Mouse (Mus musculus) erythroblast, adult 5-6 weeks (primary cell): ENCODE results near the gene Qsox2. TPM values are rescaled to one million over a fixed set of nuclear protein-coding genes. Genes with fewer than 3 reads are reported as not detected.

ENCODE experiments used
- ATAC-seq: replicated peaks from 2 replicates; pipeline ENCODE4 v1.8.0; 2016; ENCODE audit warnings: moderate number of reproducible peaks, mild to moderate bottlenecking, moderate TSS enrichment, inconsistent platforms; ENCODE audit not compliant: poor library complexity, low FRiP score, severe bottlenecking
- total RNA-seq, 2 experiments: library from RNA; stranded (forward) in 1 of 2; stranded (reverse) in 1 of 2; fragments of 150-400 nt in 1 of 2; fragments of 200-764, 138-1000 nt in 1 of 2; gene quantifications; 2 replicates each; pipeline versions ENCODE4 v1.2.3 to v1.2.4; 2015 to 2017; ENCODE audit warnings: low replicate concordance in 2 of 2

Gene Qsox2
- total RNA-seq, 2 experiments from 2014 or later = 0.60 to 1.7 TPM

- ATAC-seq = no peak
Observed at GRCm38 (mm10) chr2:26230253-26230652, 7.1 kb downstream of the Qsox2 start.

GRCm38 (mm10) chr2:26227788-26228187, 9.5 kb downstream of the Qsox2 start:
- ATAC-seq = peak; percentile 81

GRCm38 (mm10) chr2:26225242-26225641, 12.1 kb downstream of the Qsox2 start:
- no peak for ATAC-seq

GRCm38 (mm10) chr2:26223961-26224360, 13.4 kb downstream of the Qsox2 start:
- no peak for ATAC-seq

GRCm38 (mm10) chr2:26214526-26214925, 22.8 kb downstream of the Qsox2 start:
- peak; percentile 86 for ATAC-seq

GRCm38 (mm10) chr2:26209566-26209965, 27.8 kb downstream of the Qsox2 start:
- no peak for ATAC-seq

GRCm38 (mm10) chr2:26208126-26208789, 29.1 kb downstream of the Qsox2 start, which contains the start of gene Lhx3:
Lhx3 (minus strand) TSS chr2:26208289.
- ATAC-seq = peak; percentile 55

GRCm38 (mm10) chr2:26207559-26207958, 29.8 kb downstream of the Qsox2 start:
- no peak for ATAC-seq

GRCm38 (mm10) chr2:26205761-26206160, 31.6 kb downstream of the Qsox2 start:
- no peak for ATAC-seq

GRCm38 (mm10) chr2:26205126-26205525, 32.2 kb downstream of the Qsox2 start:
- ATAC-seq = no peak

GRCm38 (mm10) chr2:26202849-26203475, 34.4 kb downstream of the Qsox2 start:
- ATAC-seq = no peak

- no peak for ATAC-seq
Observed at GRCm38 (mm10) chr2:26201926-26202848, 35.1 kb downstream of the Qsox2 start.

- ATAC-seq = no peak
Observed at GRCm38 (mm10) chr2:26198488-26198887, 38.8 kb downstream of the Qsox2 start.

- ATAC-seq = no peak
Observed at GRCm38 (mm10) chr2:26194552-26195339, 42.6 kb downstream of the Qsox2 start.

- ATAC-seq = no peak
Observed at GRCm38 (mm10) chr2:26188517-26188916, 48.8 kb downstream of the Qsox2 start.

- no peak for ATAC-seq
Observed at GRCm38 (mm10) chr2:26184352-26184751, 53.0 kb downstream of the Qsox2 start.

- no peak for ATAC-seq
Observed at GRCm38 (mm10) chr2:26182646-26183045, 54.7 kb downstream of the Qsox2 start.

- peak; percentile 47 for ATAC-seq
Observed at GRCm38 (mm10) chr2:26177189-26177588, 60.1 kb downstream of the Qsox2 start.

GRCm38 (mm10) chr2:26176731-26177130, 60.6 kb downstream of the Qsox2 start:
- ATAC-seq = peak; percentile 83

- ATAC-seq = no peak
Observed at GRCm38 (mm10) chr2:26175191-26175590, 62.1 kb downstream of the Qsox2 start.
